ENCODE assay signal across 27 mouse cellular contexts in genomic region chr17:89410026-89410425, GRCm38 (mm10).
"Had no signal": no experiment of that assay in that cellular context is flagged by ENCODE, and none has a peak within 500 bp of the region (broad histone marks: within the 10 kb centered on the region; RNA-seq: fewer than 3 reads in every experiment).

No protein-coding gene starts in this region.

- H3K36me3 ChIP-seq: heart, embryonic 13.5 days; heart, embryonic 15.5 days; hindbrain, embryonic 13.5 days; hindbrain, embryonic 15.5 days; kidney, embryonic 15.5 days; limb, embryonic 13.5 days; limb, embryonic 15.5 days; liver, embryonic 12.5 days had no signal

- H3K27ac ChIP-seq: heart, adult 2 months; heart, embryonic 13.5 days; heart, embryonic 15.5 days; hindbrain, embryonic 13.5 days; hindbrain, embryonic 15.5 days; hindbrain, postnatal 0 days; kidney, embryonic 15.5 days; kidney, postnatal 0 days; limb, embryonic 13.5 days; limb, embryonic 15.5 days; liver, embryonic 12.5 days; liver, embryonic 14.5 days had no signal

- H3K4me1 ChIP-seq: heart, embryonic 13.5 days; heart, embryonic 15.5 days; hindbrain, embryonic 13.5 days; hindbrain, embryonic 15.5 days; kidney, embryonic 15.5 days; limb, embryonic 13.5 days; limb, embryonic 15.5 days; liver, embryonic 12.5 days had no signal

- H3K4me3 ChIP-seq: heart, adult 2 months; heart, embryonic 13.5 days; heart, embryonic 15.5 days; hindbrain, embryonic 13.5 days; hindbrain, embryonic 15.5 days; kidney, embryonic 15.5 days; limb, embryonic 13.5 days; limb, embryonic 15.5 days; liver, embryonic 12.5 days had no signal

- H3K9ac ChIP-seq: heart, embryonic 13.5 days; heart, embryonic 15.5 days; hindbrain, embryonic 13.5 days; hindbrain, embryonic 15.5 days; kidney, embryonic 15.5 days; limb, embryonic 13.5 days; limb, embryonic 15.5 days; liver, embryonic 12.5 days; liver, embryonic 14.5 days had no signal

- ATAC-seq: hindbrain, postnatal 0 days; intestine, embryonic 16.5 days; liver, embryonic 12.5 days had no signal

- H3K9me3 ChIP-seq: heart, embryonic 13.5 days; heart, embryonic 15.5 days; hindbrain, embryonic 13.5 days; hindbrain, embryonic 15.5 days; kidney, embryonic 15.5 days; limb, embryonic 13.5 days; limb, embryonic 15.5 days; liver, embryonic 12.5 days had no signal

- H3K4me2 ChIP-seq: heart, embryonic 11.5 days; heart, embryonic 13.5 days; heart, embryonic 15.5 days; hindbrain, embryonic 13.5 days; hindbrain, embryonic 15.5 days; kidney, embryonic 15.5 days; limb, embryonic 13.5 days; limb, embryonic 15.5 days; liver, embryonic 12.5 days had no signal

- H3K27me3 ChIP-seq: heart, embryonic 13.5 days; heart, embryonic 15.5 days; hindbrain, embryonic 13.5 days; hindbrain, embryonic 15.5 days; kidney, embryonic 15.5 days; limb, embryonic 13.5 days; limb, embryonic 15.5 days; liver, embryonic 12.5 days had no signal

- DNase-seq: gastrocnemius, postnatal 14 days; gastrocnemius, postnatal 36 days; heart, adult 11 months; heart, adult 2 months; heart, postnatal 14 days; heart, postnatal 36 days; kidney, adult 11 months; kidney, adult 2 months; kidney, adult 9 months; kidney, postnatal 14 days; kidney, postnatal 36 days; layer of hippocampus, adult 9-11 months; layer of hippocampus, postnatal 36 days; left cerebral cortex, postnatal 4 days had no signal
